Mouse (Mus musculus) CH12.LX (cell line): Measurements from ENCODE around the gene Cnksr3. TPM values are rescaled to one million over a fixed set of nuclear protein-coding genes. Genes with fewer than 3 reads are reported as not detected.

ENCODE experiments used
- DNase-seq: peaks from one replicate; pipeline ENCODE4 v3.0.0-alpha.2; 2013; ENCODE audit errors: extremely low read depth
- H3K27ac ChIP-seq: 2 replicates; pipeline ENCODE4 v1.5.1; 2012; ENCODE audit warnings: low read depth, mild to moderate bottlenecking, control low read depth, moderate library complexity; ENCODE audit not compliant: insufficient read depth
- H3K27me3 ChIP-seq: replicated peaks from 2 replicates; pipeline ENCODE3; 2012; ENCODE audit warnings: inconsistent platforms
- H3K36me3 ChIP-seq, 2 experiments: replicated peaks in 1 of 2; 2 replicates each; pipeline versions ENCODE3 to v1.6.1; 2012; ENCODE audit warnings: inconsistent platforms in 1 of 2, low read length in 1 of 2, mild to moderate bottlenecking in 1 of 2, mixed read lengths in 1 of 2, moderate library complexity in 1 of 2; ENCODE audit not compliant: control insufficient read depth in 1 of 2, insufficient read depth in 1 of 2
- H3K4me1 ChIP-seq, 2 experiments: 2 replicates each; pipeline ENCODE4 v1.6.1; 2012; ENCODE audit warnings: inconsistent platforms in 1 of 2, moderate library complexity in 1 of 2; ENCODE audit not compliant: insufficient read depth in 2 of 2, control insufficient read depth in 1 of 2
- H3K4me2 ChIP-seq: 2 replicates; pipeline ENCODE4 v1.6.1; 2012; ENCODE audit warnings: low read depth, mild to moderate bottlenecking, control low read depth; ENCODE audit not compliant: poor library complexity, insufficient read depth, severe bottlenecking
- H3K4me3 ChIP-seq, 3 experiments: fragments of 150-350 bp in 1 of 3; sonication (generic) in 1 of 3; replicated peaks in 1 of 3; 2 replicates each; pipeline versions ENCODE3 to v1.5.1; 2011 to 2012; ENCODE audit warnings: low read depth in 2 of 3, low read length in 2 of 3, mild to moderate bottlenecking in 2 of 3, moderate library complexity in 2 of 3, control low read depth in 1 of 3, improper control_type of control experiment in 1 of 3, inconsistent platforms in 1 of 3, mixed read lengths in 1 of 3; ENCODE audit not compliant: poor library complexity in 1 of 3
- H3K79me2 ChIP-seq: replicated peaks from 2 replicates; pipeline ENCODE4 v1.6.1; 2012; ENCODE audit warnings: mild to moderate bottlenecking, moderate library complexity; ENCODE audit not compliant: control insufficient read depth, poor library complexity, insufficient read depth, severe bottlenecking; ENCODE audit errors: extremely low read depth
- H3K9ac ChIP-seq: 2 replicates; pipeline ENCODE4 v1.6.1; 2012; ENCODE audit warnings: low read depth, mild to moderate bottlenecking, control low read depth, moderate library complexity; ENCODE audit not compliant: insufficient read depth
- H3K9me3 ChIP-seq: replicated peaks from 2 replicates; pipeline ENCODE3; 2012; ENCODE audit warnings: low read length, inconsistent platforms, mixed read lengths
- CTCF ChIP-seq, 2 experiments: IDR thresholded peaks in 1 of 2; conservative IDR thresholded peaks in 1 of 2; 2 replicates each; pipeline ENCODE4 v1.5.1; 2011 to 2012; ENCODE audit warnings: low read depth in 2 of 2, low read length in 2 of 2, improper control_type of control experiment in 1 of 2, inconsistent platforms in 1 of 2, mild to moderate bottlenecking in 1 of 2, moderate library complexity in 1 of 2
- GABPA ChIP-seq: IDR thresholded peaks from 2 replicates; pipeline ENCODE4 v1.6.1; 2012; ENCODE audit warnings: low read depth, low read length, improper control_type of control experiment, inconsistent platforms; ENCODE audit not compliant: insufficient replicate concordance
- KAT2A ChIP-seq: IDR thresholded peaks from 2 replicates; pipeline ENCODE4 v1.6.1; 2012; ENCODE audit warnings: low read length, improper control_type of control experiment, inconsistent platforms; ENCODE audit not compliant: insufficient replicate concordance
- MEF2A ChIP-seq: IDR thresholded peaks from 2 replicates; pipeline ENCODE4 v1.6.1; 2014; ENCODE audit warnings: low read depth, mild to moderate bottlenecking, inconsistent platforms, low read length, improper control_type of control experiment, borderline replicate concordance
- NRF1 ChIP-seq: IDR thresholded peaks from 2 replicates; pipeline ENCODE4 v1.6.1; 2014; ENCODE audit warnings: low read depth, mild to moderate bottlenecking, inconsistent platforms, low read length, improper control_type of control experiment, moderate library complexity
- RAD21 ChIP-seq: IDR thresholded peaks from 2 replicates; pipeline ENCODE4 v1.6.1; 2011; ENCODE audit warnings: low read depth, mild to moderate bottlenecking, low read length, improper control_type of control experiment, moderate library complexity
- TBP ChIP-seq: conservative IDR thresholded peaks from 2 replicates; pipeline ENCODE4 v1.6.1; 2011; ENCODE audit warnings: low read depth, low read length, improper control_type of control experiment
- USF1 ChIP-seq: IDR thresholded peaks from 2 replicates; pipeline ENCODE4 v1.6.1; 2014; ENCODE audit warnings: low read depth, mild to moderate bottlenecking, inconsistent platforms, low read length, improper control_type of control experiment
- ZMIZ1 ChIP-seq: IDR thresholded peaks from 2 replicates; pipeline ENCODE4 v1.6.1; 2012; ENCODE audit warnings: low read depth, mild to moderate bottlenecking, inconsistent platforms, low read length, improper control_type of control experiment
- ZNF384 ChIP-seq: IDR thresholded peaks from 2 replicates; pipeline ENCODE4 v1.6.1; 2012; ENCODE audit warnings: low read depth, low read length, improper control_type of control experiment, inconsistent platforms
- dilution Hi-C: fragments of 300-500 bp; cut with MboI; formaldehyde crosslinking; loops from 2 replicates; pipeline ENCODE4 v1.14.3; 2020; ENCODE audit warnings: low sequenced_read_pairs; ENCODE audit not compliant: extremely low pct_unique_long_range_greater_than_20kb, extremely low pct_ligation_motif_present
- in situ Hi-C: fragments of 300-500 bp; cut with MboI; formaldehyde crosslinking; loops from 3 replicates; pipeline ENCODE4 v1.14.3; 2019; ENCODE audit warnings: low sequenced_read_pairs, low pct_ligation_motif_present, low pct_unique_long_range_greater_than_20kb, mixed read lengths
- polyA plus RNA-seq: library from polyadenylated mRNA; unstranded; fragments of >175 nt; gene quantifications from 2 replicates; pipeline ENCODE4 v1.2.1, GENCODE M21; 2012; ENCODE audit warnings: low read depth; ENCODE audit not compliant: insufficient read length
- total RNA-seq, 2 experiments: library from RNA; depleted of rRNA; stranded (reverse); fragments of 300-350 nt in 1 of 2; fragments of >200 nt in 1 of 2; gene quantifications; 2 replicates each; pipeline ENCODE4 v1.2.3; 2012 to 2014

Gene Cnksr3
- total and polyA plus RNA-seq, 3 experiments: 0.72 to 3.9 (median 2.9) TPM

- Histone ChIP-seq H3K36me3 (no peaks in the 10 kb centered on the region), H3K4me2 (no peak overlapping the region), H3K4me3 (no peak overlapping the region), H3K4me1 (peaks cover 7 to 13% of the 10 kb centered on the region in 2 experiments; a peak in 2 of 4 replicates), H3K79me2 (no peaks in the 10 kb centered on the region; the same call in 1 of the 2 replicates), H3K27ac (no peak overlapping the region), H3K9me3 (no peaks in the 10 kb centered on the region), H3K9ac (no peak overlapping the region), H3K27me3 (no peaks in the 10 kb centered on the region)
- dilution Hi-C loops: no loop called here
- TF ChIP-seq CTCF (conservative IDR thresholded peaks at IDR 0.05 in 1 of 2, IDR thresholded peaks at IDR 0.05 in 1 of 2; ENCODE audit: low read depth in 2 of 2, low read length in 2 of 2) (no peak), TBP (no peak), ZNF384 (no peak), USF1 (no peak), MEF2A (no peak), RAD21 (no peak), ZMIZ1 (no peak), KAT2A (no peak)
- in situ Hi-C loops: no loop called here
- no peak for DNase-seq
Observed at GRCm38 (mm10) chr10:7191721-7192413, 20.2 kb downstream of the Cnksr3 start.

GRCm38 (mm10) chr10:7189194-7189593 lies 22.8 kb downstream of the Cnksr3 start:
- H3K27me3 ChIP-seq: no peaks in the 10 kb centered on the region
- no peaks in the 10 kb centered on the region for H3K36me3 ChIP-seq
- H3K4me1 ChIP-seq: no peaks in the 10 kb centered on the region
- TF ChIP-seq TBP (no peak), GABPA (no peak)
- no peaks in the 10 kb centered on the region for H3K9me3 ChIP-seq
- dilution Hi-C loops: no loop called here
- no peak overlapping the region for H3K9ac ChIP-seq
- H3K79me2 ChIP-seq: no peaks in the 10 kb centered on the region; the same call in 1 of the 2 replicates
- no peak overlapping the region for H3K27ac ChIP-seq
- no peak overlapping the region for H3K4me2 ChIP-seq
- H3K4me3 ChIP-seq: no peak overlapping the region
- in situ Hi-C loops: no loop called here
- DNase-seq: no peak

- no peaks in the 10 kb centered on the region for H3K27me3 ChIP-seq
- no peak overlapping the region for H3K4me3 ChIP-seq
- H3K9ac ChIP-seq: no peak overlapping the region
- H3K27ac ChIP-seq: no peak overlapping the region
- DNase-seq: no peak
- no peak overlapping the region for H3K4me2 ChIP-seq
- no peaks in the 10 kb centered on the region for H3K9me3 ChIP-seq
- no peaks in the 10 kb centered on the region for H3K4me1 ChIP-seq
- no peak for TF ChIP-seq NRF1
- in situ Hi-C loops: no loop called here
- no peaks in the 10 kb centered on the region; the same call in 1 of the 2 replicates for H3K79me2 ChIP-seq
- no peaks in the 10 kb centered on the region for H3K36me3 ChIP-seq
- dilution Hi-C loops: no loop called here
Observed at GRCm38 (mm10) chr10:7187881-7188280, 24.2 kb downstream of the Cnksr3 start.
